Comparison of ENCODE assay signal across 15 mouse cellular contexts in genomic region chr6:77324327-77324726, GRCm38 (mm10).
"Had no signal": no experiment of that assay in that cellular context is flagged by ENCODE, and none has a peak within 500 bp of the region (broad histone marks: within the 10 kb centered on the region; RNA-seq: fewer than 3 reads in every experiment).

No protein-coding gene starts in this region.

- DNase-seq: forebrain, postnatal 0 days; gastrocnemius, postnatal 14 days; gastrocnemius, postnatal 36 days; heart, adult 11 months; heart, adult 2 months; heart, postnatal 14 days; heart, postnatal 36 days; kidney, adult 11 months; kidney, adult 2 months; kidney, adult 9 months; kidney, postnatal 14 days; kidney, postnatal 36 days; layer of hippocampus, adult 9-11 months; layer of hippocampus, postnatal 36 days; left cerebral cortex, postnatal 4 days had no signal
